Mouse (Mus musculus): ENCODE data around the gene Mob1b. TPM values are rescaled to one million over a fixed set of nuclear protein-coding genes. Genes with fewer than 3 reads are reported as not detected.

Gene Mob1b
- polyA plus RNA-seq, 1 experiment = 22.0 TPM

DNA sequence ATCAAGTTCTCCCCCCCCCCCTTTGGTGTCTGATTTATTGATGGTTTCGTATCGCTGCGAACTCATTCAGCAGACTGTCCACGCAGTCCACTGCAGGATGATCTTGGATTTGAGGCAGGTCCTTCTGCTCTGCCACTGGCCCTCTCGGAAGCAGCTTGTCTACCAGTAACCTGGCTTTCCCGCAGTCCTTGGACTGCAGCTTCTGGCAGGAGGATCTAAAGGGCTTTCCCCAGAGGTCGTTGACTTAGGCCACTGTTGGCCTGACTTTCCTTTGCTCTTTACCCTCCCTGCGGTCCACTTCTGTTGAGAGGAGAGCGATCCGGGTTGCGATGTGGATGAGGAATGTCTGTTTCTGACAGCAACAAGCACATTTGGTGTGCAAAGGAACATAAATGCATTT lies 75.9 kb downstream of the Mob1b start:
- Histone ChIP-seq H3K9me3 (no peaks in the 10 kb centered on the region), H3K36me3 (replicated peaks; ENCODE audit: low read length) (no peaks in the 10 kb centered on the region), H3K27me3 (replicated peaks) (peaks cover 10% of the 10 kb centered on the region), H3K4me3 (replicated peaks) (no peak overlapping the region), H3K4me1 (no peaks in the 10 kb centered on the region; the same call in 1 of the 2 replicates)
- TF ChIP-seq FLI1 (IDR thresholded peaks at IDR 0.05; ENCODE audit: low read length) (no peak), GATA1 (IDR thresholded peaks at IDR 0.05; ENCODE audit: borderline replicate concordance, low read length) (no peak)

DNA sequence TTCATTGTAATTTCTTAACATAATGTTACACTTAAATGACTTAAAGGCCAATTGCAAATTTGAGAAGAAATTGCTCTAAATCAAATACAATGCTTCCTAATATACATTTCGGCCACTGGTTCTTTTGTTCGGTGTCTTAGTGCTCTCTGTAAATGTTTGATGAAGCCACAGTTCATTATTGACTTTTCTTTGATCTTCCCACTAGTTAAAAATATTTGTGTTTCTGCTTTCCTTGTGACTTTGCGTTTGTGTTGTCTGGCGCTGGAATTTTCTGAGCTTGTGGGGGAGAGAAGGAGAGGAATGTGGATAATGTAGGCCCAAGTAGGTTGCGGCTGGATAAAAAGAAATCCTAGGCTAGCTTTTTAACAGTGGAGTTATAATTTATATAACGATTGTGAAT lies 76.5 kb downstream of the Mob1b start:
- Histone ChIP-seq H3K9me3 (no peaks in the 10 kb centered on the region), H3K36me3 (replicated peaks; ENCODE audit: low read length) (no peaks in the 10 kb centered on the region), H3K4me3 (replicated peaks) (no peak overlapping the region), H3K27me3 (replicated peaks) (peaks cover 10% of the 10 kb centered on the region), H3K4me1 (no peaks in the 10 kb centered on the region)
- TF ChIP-seq GATA1 (IDR thresholded peaks at IDR 0.05; ENCODE audit: borderline replicate concordance, low read length) = no peak
- TF ChIP-seq FLI1 (IDR thresholded peaks at IDR 0.05; ENCODE audit: low read length) = no peak

DNA sequence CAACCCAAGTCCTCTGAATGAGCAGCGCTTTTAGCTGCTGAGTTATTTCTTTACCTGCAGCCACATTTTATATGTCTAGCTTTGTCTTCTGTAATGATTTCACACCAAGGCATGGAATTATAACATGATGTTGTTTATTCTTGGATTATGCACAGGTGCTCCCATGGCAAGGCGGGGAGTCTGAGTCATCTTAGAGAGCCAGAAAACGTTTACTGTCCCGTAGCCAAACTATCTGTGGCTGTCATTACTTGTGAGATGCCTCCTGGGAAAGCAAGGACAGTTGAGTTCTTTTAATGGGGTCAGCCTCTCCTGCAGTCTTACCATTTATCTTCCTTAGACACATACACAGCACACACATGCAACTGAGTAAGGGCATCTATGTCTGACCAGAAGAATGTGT lies 85.0 kb downstream of the Mob1b start:
- TF ChIP-seq GATA1 (IDR thresholded peaks at IDR 0.05; ENCODE audit: borderline replicate concordance, low read length) (no peak), FLI1 (IDR thresholded peaks at IDR 0.05; ENCODE audit: low read length) (no peak)
- Histone ChIP-seq H3K4me1 (no peaks in the 10 kb centered on the region; the same call in 1 of the 2 replicates), H3K9me3 (no peaks in the 10 kb centered on the region), H3K36me3 (replicated peaks; ENCODE audit: low read length) (no peaks in the 10 kb centered on the region), H3K4me3 (replicated peaks) (no peak overlapping the region), H3K27me3 (replicated peaks) (peaks cover 21% of the 10 kb centered on the region)

DNA sequence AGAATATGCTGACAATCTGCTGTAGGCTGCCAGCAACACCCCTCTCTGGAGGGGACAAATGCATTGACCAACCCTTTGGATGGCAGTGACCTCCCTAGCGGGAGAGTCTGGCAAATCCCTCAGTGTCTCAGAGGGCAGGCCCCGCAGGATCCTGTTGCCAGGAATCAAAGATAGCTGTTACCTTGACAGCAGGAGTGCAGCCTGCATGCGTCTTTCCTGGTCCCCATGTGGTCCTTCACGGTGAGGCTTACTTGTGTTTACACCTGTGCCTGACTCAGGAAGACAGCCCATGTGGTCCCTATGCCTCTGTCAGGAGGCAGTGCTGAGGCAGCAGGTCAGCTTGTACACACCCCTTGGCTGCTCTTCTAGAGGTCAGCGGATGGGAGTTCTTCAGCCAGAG lies 85.6 kb downstream of the Mob1b start:
- H3K4me3 ChIP-seq (replicated peaks) = no peak overlapping the region
- no peak for TF ChIP-seq GATA1 (IDR thresholded peaks at IDR 0.05; ENCODE audit: borderline replicate concordance, low read length)
- TF ChIP-seq FLI1 (IDR thresholded peaks at IDR 0.05; ENCODE audit: low read length) = no peak
- no peaks in the 10 kb centered on the region for H3K9me3 ChIP-seq
- peaks cover 21% of the 10 kb centered on the region for H3K27me3 ChIP-seq (replicated peaks)
- H3K36me3 ChIP-seq (replicated peaks; ENCODE audit: low read length) = no peaks in the 10 kb centered on the region
- H3K4me1 ChIP-seq = no peaks in the 10 kb centered on the region; the same call in 1 of the 2 replicates

DNA sequence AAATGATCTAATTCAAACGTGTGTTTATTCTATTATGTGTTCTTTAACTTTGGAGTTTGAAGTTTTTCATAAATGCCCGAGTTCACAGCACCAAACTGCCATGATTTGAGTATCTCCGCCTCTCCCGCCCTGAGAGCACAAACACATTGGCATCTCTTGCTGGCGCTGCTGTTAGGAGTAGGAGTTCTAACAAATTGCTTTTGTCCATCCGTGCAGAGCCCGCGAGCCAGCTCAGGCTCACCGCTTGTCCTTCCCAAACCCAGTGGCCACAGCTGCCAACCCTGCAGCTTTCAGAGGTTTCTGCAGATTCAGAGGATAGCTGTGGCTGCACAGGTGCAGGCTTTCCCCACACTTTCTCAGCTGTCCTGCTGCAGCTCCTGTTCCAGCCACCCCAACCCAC lies 86.7 kb downstream of the Mob1b start:
- peaks cover 21% of the 10 kb centered on the region for H3K27me3 ChIP-seq (replicated peaks)
- no peaks in the 10 kb centered on the region; the same call in 1 of the 2 replicates for H3K4me1 ChIP-seq
- no peaks in the 10 kb centered on the region for H3K36me3 ChIP-seq (replicated peaks; ENCODE audit: low read length)
- no peak overlapping the region for H3K4me3 ChIP-seq (replicated peaks)
- H3K9me3 ChIP-seq = no peaks in the 10 kb centered on the region
- TF ChIP-seq FLI1 (IDR thresholded peaks at IDR 0.05; ENCODE audit: low read length) = no peak
- no peak for TF ChIP-seq GATA1 (IDR thresholded peaks at IDR 0.05; ENCODE audit: borderline replicate concordance, low read length)

DNA sequence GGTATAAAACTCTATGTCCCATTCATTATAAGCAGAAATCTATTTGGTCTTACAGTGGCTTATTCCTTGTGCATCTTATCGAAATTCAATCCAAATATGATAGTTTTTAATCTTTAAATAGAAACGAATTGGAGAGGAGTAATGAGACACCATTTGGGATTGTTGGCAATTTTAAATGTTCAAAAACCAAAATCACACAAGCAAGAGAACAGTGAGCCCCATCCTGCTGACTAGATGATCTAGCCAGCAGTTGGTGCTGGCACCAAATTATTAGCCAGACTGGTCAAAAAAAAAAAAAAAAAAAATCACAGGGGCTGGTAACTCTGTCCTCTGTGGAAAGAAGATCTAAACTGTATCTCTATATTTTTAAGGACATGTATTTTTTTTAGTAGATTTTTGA lies 92.5 kb downstream of the Mob1b start:
- Histone ChIP-seq H3K9me3 (no peaks in the 10 kb centered on the region), H3K36me3 (replicated peaks; ENCODE audit: low read length) (no peaks in the 10 kb centered on the region), H3K4me3 (replicated peaks) (no peak overlapping the region), H3K4me1 (no peaks in the 10 kb centered on the region), H3K27me3 (replicated peaks) (no peaks in the 10 kb centered on the region)
- no peak for TF ChIP-seq FLI1 (IDR thresholded peaks at IDR 0.05; ENCODE audit: low read length)
- no peak for TF ChIP-seq GATA1 (IDR thresholded peaks at IDR 0.05; ENCODE audit: borderline replicate concordance, low read length)

Other genes starting within 250 kb of the Mob1b start
- not detected in 2 replicates for gene Enam, start 232.9 kb upstream of the Mob1b start, polyA plus RNA-seq (2012; ENCODE audit: insufficient read depth, low replicate concordance)
- gene Jchain, start 193.0 kb upstream of the Mob1b start, polyA plus RNA-seq (2012; ENCODE audit: insufficient read depth, low replicate concordance) = not detected in 2 replicates
- gene Utp3, start 166.4 kb upstream of the Mob1b start, polyA plus RNA-seq (2012; ENCODE audit: insufficient read depth, low replicate concordance) = 6.4 and 54.3 TPM in 2 replicates
- 3.1 and 3.2 TPM in 2 replicates for gene Rufy3, start 155.8 kb upstream of the Mob1b start, polyA plus RNA-seq (2012; ENCODE audit: insufficient read depth, low replicate concordance)
- gene Grsf1, start 44.7 kb upstream of the Mob1b start, polyA plus RNA-seq (2012; ENCODE audit: insufficient read depth, low replicate concordance) = 15.9 and 41.9 TPM in 2 replicates
- gene Dck, start 44.1 kb downstream of the Mob1b start, polyA plus RNA-seq (2012; ENCODE audit: insufficient read depth, low replicate concordance) = 1.5 and 2.0 TPM in 2 replicates
- gene Slc4a4, start 166.0 kb downstream of the Mob1b start, polyA plus RNA-seq (2012; ENCODE audit: insufficient read depth, low replicate concordance) = not detected in 2 replicates

Measured in megakaryocyte, embryonic 14.5 days (primary cell).